Mouse (Mus musculus): ENCODE measurements around the gene Olfr644.

Gene Olfr644

GRCm38 (mm10) chr7:104071769-104072168 is at the start of gene Olfr644:
Gene Olfr644 (minus strand): TSS chr7:104071869.
- DNase-seq (ENCODE audit: low read depth, low spot score): no peak

- no peak for DNase-seq (ENCODE audit: low read depth, low spot score)
Measured at GRCm38 (mm10) chr7:104104757-104104972, 33.0 kb upstream of the Olfr644 start, which contains the start of gene Olfr646. Gene Olfr646 (plus strand): TSS chr7:104104873.

- DNase-seq (ENCODE audit: low read depth, low spot score): no peak
Measured at GRCm38 (mm10) chr7:104103913-104104756, 32.5 kb upstream of the Olfr644 start.

- DNase-seq (ENCODE audit: low read depth, low spot score): no peak
Measured at GRCm38 (mm10) chr7:104085365-104085764, 13.7 kb upstream of the Olfr644 start, which contains the start of gene Olfr645. Gene Olfr645 (minus strand): TSS chr7:104085465.

- DNase-seq (ENCODE audit: low read depth, low spot score): no peak
Measured at GRCm38 (mm10) chr7:104061345-104061744, 10.3 kb downstream of the Olfr644 start, which contains the start of gene 4930516K23Rik. Gene 4930516K23Rik (minus strand): TSS chr7:104061445.

GRCm38 (mm10) chr7:104059215-104059614 is 12.5 kb downstream of the Olfr644 start:
- no peak for DNase-seq (ENCODE audit: low read depth, low spot score)

- no peak for DNase-seq (ENCODE audit: low read depth, low spot score)
Measured at GRCm38 (mm10) chr7:104052566-104052965, 19.1 kb downstream of the Olfr644 start, which contains the start of gene Olfr642. Gene Olfr642 (minus strand): TSS chr7:104052666.

- DNase-seq (ENCODE audit: low read depth, low spot score): no peak
Measured at GRCm38 (mm10) chr7:104050745-104051144, 20.9 kb downstream of the Olfr644 start.

- DNase-seq (ENCODE audit: low read depth, low spot score): no peak
Measured at GRCm38 (mm10) chr7:104035145-104035544, 36.5 kb downstream of the Olfr644 start, which contains the start of gene Olfr641. Gene Olfr641 (plus strand): TSS chr7:104035445.

GRCm38 (mm10) chr7:104026978-104027377 is 44.7 kb downstream of the Olfr644 start:
- DNase-seq (ENCODE audit: low read depth, low spot score): no peak

- DNase-seq (ENCODE audit: low read depth, low spot score): no peak
Measured at GRCm38 (mm10) chr7:104025473-104025872, 46.2 kb downstream of the Olfr644 start, which contains the start of gene Olfr640. Gene Olfr640 (minus strand): TSS chr7:104025573.

GRCm38 (mm10) chr7:104021651-104022050 is 50.0 kb downstream of the Olfr644 start:
- no peak for DNase-seq (ENCODE audit: low read depth, low spot score)

- DNase-seq (ENCODE audit: low read depth, low spot score): no peak
Measured at GRCm38 (mm10) chr7:104018953-104019352, 52.7 kb downstream of the Olfr644 start.

GRCm38 (mm10) chr7:104017203-104017602 is 54.5 kb downstream of the Olfr644 start, which contains the start of gene Olfr639:
Gene Olfr639 (minus strand): TSS chr7:104017303.
- DNase-seq (ENCODE audit: low read depth, low spot score): no peak

Data from CD4-positive helper T cell, adult 2 months (primary cell).